Mouse (Mus musculus) stomach, embryonic 14.5 days (tissue): Measurements from ENCODE around the gene Amz1. TPM values are rescaled to one million over a fixed set of nuclear protein-coding genes. Genes with fewer than 3 reads are reported as not detected.
A peak's percentile ranks its signal among the peaks of the same experiment; 100 is the strongest.

Source experiments
- ATAC-seq: fragments of 200-750 bp; cut with Nextera tagmentation; 2 replicates; pipeline ENCODE4 v1.8.0; 2017; ENCODE audit warnings: low read depth, moderate TSS enrichment; ENCODE audit not compliant: insufficient number of reproducible peaks, insufficient read depth, low FRiP score
- H3K27ac ChIP-seq: fragments of 300-500 bp; sonication (generic); 2 replicates; pipeline ENCODE4 v1.5.1; 2014; ENCODE audit warnings: mild to moderate bottlenecking, low read length, moderate library complexity, mixed read lengths
- H3K27me3 ChIP-seq: fragments of 300-500 bp; sonication (generic); 2 replicates; pipeline ENCODE4 v1.6.1; 2014; ENCODE audit warnings: low read length, control low read depth, mixed read lengths; ENCODE audit not compliant: control insufficient read depth, insufficient read depth
- H3K36me3 ChIP-seq: fragments of 300-500 bp; sonication (generic); 2 replicates; pipeline ENCODE4 v1.6.1; 2014; ENCODE audit warnings: mild to moderate bottlenecking, control low read depth, low read length, moderate library complexity, mixed read lengths; ENCODE audit not compliant: control insufficient read depth, insufficient read depth
- H3K4me1 ChIP-seq: fragments of 300-500 bp; sonication (generic); 2 replicates; pipeline ENCODE4 v1.6.1; 2014; ENCODE audit warnings: low read length, control low read depth, mixed read lengths; ENCODE audit not compliant: control insufficient read depth, insufficient read depth
- H3K4me2 ChIP-seq: fragments of 300-500 bp; sonication (generic); replicated peaks from 2 replicates; pipeline ENCODE4 v1.6.1; 2014; ENCODE audit warnings: low read depth, low read length, control low read depth
- H3K4me3 ChIP-seq: fragments of 300-500 bp; sonication (generic); 2 replicates; pipeline ENCODE4 v1.5.1; 2014; ENCODE audit warnings: low read depth, low read length, control low read depth
- H3K9ac ChIP-seq: fragments of 300-500 bp; sonication (generic); replicated peaks from 2 replicates; pipeline ENCODE4 v1.6.1; 2014; ENCODE audit warnings: low read depth, mild to moderate bottlenecking, control low read depth, low read length, moderate library complexity, mixed read lengths
- H3K9me3 ChIP-seq: fragments of 300-500 bp; sonication (generic); 2 replicates; pipeline ENCODE4 v1.6.1; 2016; ENCODE audit warnings: low read depth, low read length, control low read depth; ENCODE audit not compliant: control insufficient read depth
- WGBS: fragments of 180-500 bp; shearing (Covaris S2); extraction: QIAGEN DNeasy Blood & Tissue Kit; methylation state at CpG from one replicate; pipeline ENCODE4 v1.1.7; 2014; 5-methylcytosine and 5-hydroxymethylcytosine counted together
- polyA plus RNA-seq: library from polyadenylated mRNA; unstranded; fragments of >200 nt; fragmentation: Nextera tagmentation; extraction: Ambion mirVana; gene quantifications from 2 replicates; pipeline ENCODE4 v1.2.1, GENCODE M21; 2014

Gene Amz1
- polyA plus RNA-seq, 1 experiment from 2014 or later: 1.2 TPM

GRCm38 (mm10) chr5:140766566-140766965, 42.6 kb downstream of the Amz1 start:
- Histone ChIP-seq H3K27me3 (no peaks in the 10 kb centered on the region), H3K4me1 (peaks cover 26% of the 10 kb centered on the region), H3K36me3 (peaks cover 9% of the 10 kb centered on the region), H3K4me3 (no peak overlapping the region), H3K9ac (no peak overlapping the region), H3K27ac (peak overlapping the region; percentile 94; the same call in 1 of the 2 replicates), H3K9me3 (no peaks in the 10 kb centered on the region), H3K4me2 (no peak overlapping the region)
- ATAC-seq: no peak
- 91% methylated on average over 4 of the region's 4 CpGs for WGBS

- 24% methylated on average over 9 of the region's 9 CpGs for WGBS
- H3K36me3 ChIP-seq: no peaks in the 10 kb centered on the region; the same call in none of the 2 replicates
- H3K4me3 ChIP-seq: no peak overlapping the region
- H3K4me1 ChIP-seq: peaks cover 35% of the 10 kb centered on the region
- no peak overlapping the region for H3K9ac ChIP-seq
- no peaks in the 10 kb centered on the region for H3K9me3 ChIP-seq
- peak overlapping the region; percentile 94 for H3K27ac ChIP-seq
- 0 out of 2 replicates have a peak overlapping the region, but pooled peaks have one; percentile 2 for H3K4me2 ChIP-seq
- peak; percentile 64; the same call in 1 of the 2 replicates for ATAC-seq
- no peaks in the 10 kb centered on the region for H3K27me3 ChIP-seq
Observed at GRCm38 (mm10) chr5:140767704-140768141, 43.8 kb downstream of the Amz1 start.

- peaks cover 40% of the 10 kb centered on the region for H3K4me1 ChIP-seq
- H3K4me2 ChIP-seq: no peak overlapping the region
- 65% methylated on average over 5 of the region's 5 CpGs for WGBS
Observed at GRCm38 (mm10) chr5:140768333-140768732, 44.4 kb downstream of the Amz1 start.

GRCm38 (mm10) chr5:140771612-140772011, 47.7 kb downstream of the Amz1 start:
- ATAC-seq: no peak
- H3K27me3 ChIP-seq: no peaks in the 10 kb centered on the region
- peak overlapping the region; percentile 78 for H3K27ac ChIP-seq
- H3K4me3 ChIP-seq: no peak overlapping the region
- H3K36me3 ChIP-seq: no peaks in the 10 kb centered on the region; the same call in 1 of the 2 replicates
- 0 out of 2 replicates have a peak overlapping the region, but pooled peaks have one; percentile 12 for H3K4me2 ChIP-seq
- peaks cover 40% of the 10 kb centered on the region for H3K4me1 ChIP-seq
- H3K9me3 ChIP-seq: no peaks in the 10 kb centered on the region
- 23% methylated on average over 6 of the region's 6 CpGs for WGBS
- no peak overlapping the region for H3K9ac ChIP-seq

More at GRCm38 (mm10) chr5:140768333-140768732, 44.4 kb downstream of the Amz1 start:
- Histone ChIP-seq H3K9ac (no peak overlapping the region), H3K27me3 (no peaks in the 10 kb centered on the region), H3K36me3 (no peaks in the 10 kb centered on the region; the same call in 1 of the 2 replicates), H3K4me3 (no peak overlapping the region), H3K9me3 (no peaks in the 10 kb centered on the region), H3K27ac (peak overlapping the region; percentile 94)
- ATAC-seq: no peak

- no peak overlapping the region for H3K9ac ChIP-seq
- 45% methylated on average over 7 of the region's 7 CpGs for WGBS
- no peak overlapping the region for H3K4me3 ChIP-seq
- H3K9me3 ChIP-seq: no peaks in the 10 kb centered on the region
- peaks cover 2% of the 10 kb centered on the region; the same call in 1 of the 2 replicates for H3K36me3 ChIP-seq
- H3K27me3 ChIP-seq: no peaks in the 10 kb centered on the region
- ATAC-seq: no peak
- H3K4me1 ChIP-seq: peaks cover 40% of the 10 kb centered on the region
- H3K27ac ChIP-seq: peak overlapping the region; percentile 78
- 0 out of 2 replicates have a peak overlapping the region, but pooled peaks have one; percentile 12 for H3K4me2 ChIP-seq
Observed at GRCm38 (mm10) chr5:140772158-140772557, 48.2 kb downstream of the Amz1 start.

- no peak overlapping the region for H3K4me2 ChIP-seq
- no peak overlapping the region for H3K27ac ChIP-seq
- no peak for ATAC-seq
Observed at GRCm38 (mm10) chr5:140775111-140775510, 51.2 kb downstream of the Amz1 start.

GRCm38 (mm10) chr5:140776968-140777367, 53.0 kb downstream of the Amz1 start:
- peaks cover 18% of the 10 kb centered on the region for H3K4me1 ChIP-seq
- no peak overlapping the region for H3K27ac ChIP-seq
- H3K4me3 ChIP-seq: no peak overlapping the region
- no peak overlapping the region for H3K9ac ChIP-seq
- H3K36me3 ChIP-seq: peaks cover 20% of the 10 kb centered on the region; the same call in 1 of the 2 replicates
- no peaks in the 10 kb centered on the region for H3K9me3 ChIP-seq
- H3K4me2 ChIP-seq: no peak overlapping the region
- 70% methylated on average over 9 of the region's 9 CpGs for WGBS
- no peaks in the 10 kb centered on the region for H3K27me3 ChIP-seq
- ATAC-seq: no peak

More at GRCm38 (mm10) chr5:140775111-140775510, 51.2 kb downstream of the Amz1 start:
- Histone ChIP-seq H3K36me3 (peaks cover 12% of the 10 kb centered on the region; the same call in 1 of the 2 replicates), H3K4me3 (no peak overlapping the region), H3K9ac (no peak overlapping the region), H3K27me3 (no peaks in the 10 kb centered on the region), H3K9me3 (no peaks in the 10 kb centered on the region), H3K4me1 (peaks cover 28% of the 10 kb centered on the region)
- 93% methylated on average over 4 of the region's 4 CpGs for WGBS

- Histone ChIP-seq H3K9me3 (no peaks in the 10 kb centered on the region), H3K36me3 (peaks cover 48% of the 10 kb centered on the region), H3K4me2 (no peak overlapping the region), H3K9ac (no peak overlapping the region), H3K27me3 (no peaks in the 10 kb centered on the region), H3K4me3 (no peak overlapping the region), H3K27ac (no peak overlapping the region), H3K4me1 (peaks cover 11% of the 10 kb centered on the region)
- 88% methylated on average over 5 of the region's 5 CpGs for WGBS
- ATAC-seq: no peak
Observed at GRCm38 (mm10) chr5:140781122-140781521, 57.2 kb downstream of the Amz1 start.
